Mouse (Mus musculus) liver, adult 2 months (tissue): ENCODE measurements at regions not wholly inside any gene's neighbourhood (a gene's known extent, or its start where the extent isn't known, plus 50 kb on each side); places are given as distances from the start of the nearest gene placed in this dataset.

ENCODE experiments used
- CTCF ChIP-seq: fragments of 200-500 bp; IDR thresholded peaks from 2 replicates; pipeline ENCODE4 v1.5.1; 2011; ENCODE audit warnings: low read depth, low read length, control low read depth
- POLR2A ChIP-seq: fragments of 200-500 bp; IDR thresholded peaks from 2 replicates; pipeline ENCODE4 v1.6.1; 2011; ENCODE audit warnings: low read length, control low read depth; ENCODE audit not compliant: insufficient read depth; ENCODE audit errors: extremely low read depth

GRCm38 (mm10) chr9:94395215-94395614 lies 142.7 kb downstream of the 1190002N15Rik start:
- TF ChIP-seq POLR2A: no peak
- no peak for TF ChIP-seq CTCF
